Mouse (Mus musculus): ENCODE measurements around the gene Cd83. TPM values are rescaled to one million over a fixed set of nuclear protein-coding genes. Genes with fewer than 3 reads are reported as not detected.
A peak's percentile ranks its signal among the peaks of the same experiment; 100 is the strongest.

Gene Cd83
- polyA plus RNA-seq, 1 experiment from 2014 or later: 28.1 TPM

DNA sequence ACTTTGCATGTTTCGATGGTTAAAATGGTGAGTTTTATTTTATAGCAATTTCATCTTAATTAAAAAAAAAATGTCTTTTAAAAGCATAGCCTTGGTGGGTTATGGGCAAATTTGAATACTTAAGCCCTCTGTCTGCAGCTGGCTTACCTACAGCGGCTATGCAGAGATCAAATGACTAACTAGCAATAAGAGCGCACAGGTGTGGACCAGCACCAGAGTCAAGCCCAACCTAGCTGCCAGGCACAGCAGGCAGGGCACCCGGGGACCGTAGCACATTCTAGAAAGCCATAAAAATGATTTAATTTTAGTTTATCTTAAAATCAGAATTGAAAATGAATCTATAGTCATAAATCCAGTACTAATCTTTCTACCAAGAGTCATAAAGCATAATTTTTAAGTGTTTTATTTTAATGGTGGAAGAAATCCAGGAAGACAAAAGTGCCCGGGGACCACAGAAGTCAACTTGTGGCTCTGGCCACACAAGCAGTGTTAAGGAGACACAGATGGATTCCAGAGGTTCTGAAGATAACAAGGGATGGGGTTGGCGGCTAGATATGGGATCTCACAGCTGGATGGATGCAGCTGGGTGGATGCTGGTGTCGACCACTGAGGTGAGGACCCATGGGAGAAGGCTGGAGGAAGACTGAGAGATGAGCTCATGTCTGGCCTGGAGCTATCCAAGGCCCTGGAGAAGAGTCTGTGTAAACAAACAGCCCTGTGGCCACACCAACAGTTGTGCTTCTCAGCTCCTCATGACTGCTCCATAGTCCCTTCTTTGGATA is 46.5 kb downstream of the Cd83 start:
- Histone ChIP-seq H3K4me3 (ENCODE audit: low read depth, low read length) (no peak overlapping the region), H3K27ac (ENCODE audit: low read length) (no peak overlapping the region), H3K36me3 (ENCODE audit: control insufficient read depth, insufficient read depth, low read length) (no peaks in the 10 kb centered on the region), H3K27me3 (ENCODE audit: control insufficient read depth, insufficient read depth, low read depth, low read length) (no peaks in the 10 kb centered on the region), H3K4me2 (ENCODE audit: low read length) (no peak overlapping the region), H3K9ac (ENCODE audit: low read depth, low read length) (no peak overlapping the region), H3K9me3 (replicated peaks; ENCODE audit: control insufficient read depth, low read length, poor library complexity, severe bottlenecking) (no peaks in the 10 kb centered on the region), H3K4me1 (ENCODE audit: control insufficient read depth, insufficient read depth, low read length) (no peaks in the 10 kb centered on the region)
- ATAC-seq: no peak
- 90% methylated on average over 8 of the region's 8 CpGs for WGBS

DNA sequence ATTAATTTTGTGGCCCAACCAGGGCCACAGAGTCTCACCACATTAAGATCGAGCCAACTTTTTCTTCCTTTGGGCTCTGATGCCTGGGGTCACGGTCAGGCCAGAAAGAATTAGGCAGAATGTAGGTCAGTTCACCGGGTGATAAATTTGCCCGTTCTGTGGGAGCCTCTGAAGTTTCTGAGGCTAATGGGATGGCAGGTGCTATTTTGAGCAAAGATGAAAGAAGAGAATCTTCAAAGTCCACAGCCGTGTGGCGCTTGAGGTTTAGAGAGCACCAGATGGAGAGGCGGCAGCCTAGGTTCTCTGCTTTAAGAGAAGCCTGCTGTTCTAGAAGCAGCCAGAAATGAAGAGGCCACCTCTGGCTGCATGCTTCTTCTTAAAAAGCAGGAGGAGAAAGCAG is 48.2 kb downstream of the Cd83 start:
- H3K4me3 ChIP-seq (ENCODE audit: low read depth, low read length): no peak overlapping the region
- H3K4me2 ChIP-seq (ENCODE audit: low read length): no peak overlapping the region
- no peaks in the 10 kb centered on the region for H3K27me3 ChIP-seq (ENCODE audit: control insufficient read depth, insufficient read depth, low read depth, low read length)
- peak overlapping the region; percentile 49; the same call in 1 of the 2 replicates for H3K27ac ChIP-seq (ENCODE audit: low read length)
- H3K9me3 ChIP-seq (replicated peaks; ENCODE audit: control insufficient read depth, low read length, poor library complexity, severe bottlenecking): no peaks in the 10 kb centered on the region
- no peaks in the 10 kb centered on the region for H3K4me1 ChIP-seq (ENCODE audit: control insufficient read depth, insufficient read depth, low read length)
- WGBS: 59% methylated on average over 7 of the region's 7 CpGs
- H3K9ac ChIP-seq (ENCODE audit: low read depth, low read length): no peak overlapping the region
- H3K36me3 ChIP-seq (ENCODE audit: control insufficient read depth, insufficient read depth, low read length): no peaks in the 10 kb centered on the region
- ATAC-seq: no peak; the same call in 1 of the 2 replicates

- Histone ChIP-seq H3K9ac (ENCODE audit: low read depth, low read length) (no peak overlapping the region), H3K4me3 (ENCODE audit: low read depth, low read length) (no peak overlapping the region), H3K27ac (ENCODE audit: low read length) (no peak overlapping the region), H3K9me3 (replicated peaks; ENCODE audit: control insufficient read depth, low read length, poor library complexity, severe bottlenecking) (no peaks in the 10 kb centered on the region), H3K36me3 (ENCODE audit: control insufficient read depth, insufficient read depth, low read length) (no peaks in the 10 kb centered on the region), H3K27me3 (ENCODE audit: control insufficient read depth, insufficient read depth, low read depth, low read length) (no peaks in the 10 kb centered on the region), H3K4me2 (ENCODE audit: low read length) (no peak overlapping the region), H3K4me1 (ENCODE audit: control insufficient read depth, insufficient read depth, low read length) (no peaks in the 10 kb centered on the region)
- ATAC-seq: no peak
- 65% methylated on average over 8 of the region's 8 CpGs for WGBS
Observed at GRCm38 (mm10) chr13:43836376-43836775, 51.8 kb downstream of the Cd83 start.

DNA sequence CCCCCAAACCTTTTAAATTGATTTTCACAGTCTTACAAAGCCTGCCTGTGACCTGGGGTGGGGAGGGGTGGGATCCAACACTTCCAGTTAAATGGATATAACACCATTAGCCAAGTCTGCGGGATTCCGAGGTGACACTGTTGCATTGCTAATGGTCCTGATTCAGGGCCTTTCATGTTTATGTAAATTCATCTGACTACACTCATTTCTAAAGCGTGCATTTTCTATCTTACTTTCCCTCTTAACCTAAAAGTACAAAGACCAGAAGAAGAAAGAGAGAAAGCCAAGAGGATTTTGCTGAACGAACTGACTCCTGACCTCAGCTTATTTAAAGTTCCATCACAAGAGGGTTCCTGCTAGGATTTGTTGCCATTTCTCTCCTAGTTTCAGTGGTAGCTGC is 53.2 kb downstream of the Cd83 start:
- Histone ChIP-seq H3K9ac (ENCODE audit: low read depth, low read length) (no peak overlapping the region), H3K4me1 (ENCODE audit: control insufficient read depth, insufficient read depth, low read length) (no peaks in the 10 kb centered on the region), H3K27ac (ENCODE audit: low read length) (no peak overlapping the region), H3K9me3 (replicated peaks; ENCODE audit: control insufficient read depth, low read length, poor library complexity, severe bottlenecking) (no peaks in the 10 kb centered on the region), H3K4me3 (ENCODE audit: low read depth, low read length) (no peak overlapping the region), H3K27me3 (ENCODE audit: control insufficient read depth, insufficient read depth, low read depth, low read length) (no peaks in the 10 kb centered on the region), H3K36me3 (ENCODE audit: control insufficient read depth, insufficient read depth, low read length) (no peaks in the 10 kb centered on the region), H3K4me2 (ENCODE audit: low read length) (no peak overlapping the region)
- ATAC-seq: no peak
- 21% methylated on average over 4 of the region's 4 CpGs for WGBS

- 85% methylated on average over 5 of the region's 5 CpGs for WGBS
- Histone ChIP-seq H3K4me1 (ENCODE audit: control insufficient read depth, insufficient read depth, low read length) (no peaks in the 10 kb centered on the region), H3K4me3 (ENCODE audit: low read depth, low read length) (no peak overlapping the region), H3K27me3 (ENCODE audit: control insufficient read depth, insufficient read depth, low read depth, low read length) (no peaks in the 10 kb centered on the region), H3K27ac (ENCODE audit: low read length) (no peak overlapping the region), H3K9me3 (replicated peaks; ENCODE audit: control insufficient read depth, low read length, poor library complexity, severe bottlenecking) (no peaks in the 10 kb centered on the region), H3K9ac (ENCODE audit: low read depth, low read length) (no peak overlapping the region), H3K36me3 (ENCODE audit: control insufficient read depth, insufficient read depth, low read length) (no peaks in the 10 kb centered on the region), H3K4me2 (ENCODE audit: low read length) (no peak overlapping the region)
- ATAC-seq: no peak
Observed at GRCm38 (mm10) chr13:43845151-43845550, 60.6 kb downstream of the Cd83 start.

DNA sequence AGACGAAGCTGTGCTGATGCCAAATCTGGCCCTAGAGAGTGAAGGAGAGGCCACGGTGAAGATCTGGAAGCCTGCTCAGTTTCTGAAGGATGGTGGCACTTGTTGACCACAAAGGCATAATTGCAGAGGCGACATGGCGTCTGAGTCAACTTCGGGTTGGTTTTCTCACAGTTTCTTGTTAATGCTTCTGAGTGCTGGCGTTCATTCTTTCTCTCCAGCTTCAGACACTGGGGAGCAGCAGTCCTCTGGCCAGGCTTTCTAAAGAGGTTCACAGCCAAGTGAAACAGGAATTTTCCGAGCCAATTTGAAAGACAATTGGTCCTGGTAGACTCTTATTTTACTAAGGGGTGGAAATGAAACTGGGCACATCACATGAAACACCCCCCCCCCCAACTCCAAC is 62.6 kb downstream of the Cd83 start:
- no peaks in the 10 kb centered on the region for H3K9me3 ChIP-seq (replicated peaks; ENCODE audit: control insufficient read depth, low read length, poor library complexity, severe bottlenecking)
- H3K27ac ChIP-seq (ENCODE audit: low read length): no peak overlapping the region
- H3K9ac ChIP-seq (ENCODE audit: low read depth, low read length): no peak overlapping the region
- ATAC-seq: no peak
- H3K27me3 ChIP-seq (ENCODE audit: control insufficient read depth, insufficient read depth, low read depth, low read length): no peaks in the 10 kb centered on the region
- H3K4me3 ChIP-seq (ENCODE audit: low read depth, low read length): no peak overlapping the region
- H3K4me1 ChIP-seq (ENCODE audit: control insufficient read depth, insufficient read depth, low read length): peaks cover 7% of the 10 kb centered on the region; the same call in 1 of the 2 replicates
- no peaks in the 10 kb centered on the region for H3K36me3 ChIP-seq (ENCODE audit: control insufficient read depth, insufficient read depth, low read length)
- H3K4me2 ChIP-seq (ENCODE audit: low read length): no peak overlapping the region
- 81% methylated on average over 7 of the region's 7 CpGs for WGBS

DNA sequence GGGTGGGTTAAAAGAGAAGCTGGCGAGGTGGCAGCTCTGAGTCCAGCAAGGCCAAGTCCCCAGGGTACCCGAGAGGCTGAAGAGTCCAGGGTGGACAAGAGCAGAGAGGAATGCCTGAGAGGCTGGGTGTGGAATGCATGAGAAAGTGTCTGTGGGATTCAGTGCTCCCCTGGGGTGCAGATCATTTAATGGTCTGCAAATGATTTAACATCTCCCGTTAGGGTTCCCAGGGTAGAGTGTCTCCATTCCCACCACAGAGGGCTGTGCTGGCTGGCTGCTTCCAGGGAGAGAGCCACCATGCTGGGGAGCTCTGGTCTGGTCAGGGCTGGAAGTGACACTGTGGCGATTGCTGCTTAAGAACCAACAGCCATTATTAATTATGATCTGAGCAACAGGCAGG is 65.2 kb downstream of the Cd83 start:
- Histone ChIP-seq H3K4me3 (ENCODE audit: low read depth, low read length) (no peak overlapping the region), H3K27ac (ENCODE audit: low read length) (no peak overlapping the region), H3K9ac (ENCODE audit: low read depth, low read length) (no peak overlapping the region), H3K4me2 (ENCODE audit: low read length) (no peak overlapping the region), H3K4me1 (ENCODE audit: control insufficient read depth, insufficient read depth, low read length) (peaks cover 7% of the 10 kb centered on the region; the same call in 1 of the 2 replicates), H3K27me3 (ENCODE audit: control insufficient read depth, insufficient read depth, low read depth, low read length) (peaks cover 4% of the 10 kb centered on the region; the same call in 1 of the 2 replicates), H3K36me3 (ENCODE audit: control insufficient read depth, insufficient read depth, low read length) (no peaks in the 10 kb centered on the region), H3K9me3 (replicated peaks; ENCODE audit: control insufficient read depth, low read length, poor library complexity, severe bottlenecking) (no peaks in the 10 kb centered on the region)
- 46% methylated on average over 4 of the region's 4 CpGs for WGBS
- no peak for ATAC-seq

DNA sequence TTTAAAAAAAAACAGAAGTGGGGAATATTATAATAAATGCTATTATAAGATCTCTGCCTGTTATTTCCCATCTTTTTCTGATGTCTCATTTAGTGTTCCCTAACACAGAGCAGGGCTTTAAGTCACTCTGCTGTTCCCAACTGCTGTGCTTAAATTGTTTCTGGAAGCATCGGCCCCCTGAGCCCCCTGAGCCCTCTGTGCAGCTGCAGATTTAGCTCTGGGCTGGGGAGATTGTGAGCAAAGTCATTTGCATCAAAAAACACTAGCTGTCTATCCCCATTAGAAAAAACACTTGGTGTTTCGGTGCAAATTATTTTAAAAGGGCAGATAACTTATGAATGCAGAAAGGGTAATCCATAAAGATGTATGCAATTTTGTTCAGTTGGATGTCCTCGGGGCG is 66.5 kb downstream of the Cd83 start:
- no peak for ATAC-seq
- H3K27ac ChIP-seq (ENCODE audit: low read length): no peak overlapping the region
- no peak overlapping the region for H3K4me3 ChIP-seq (ENCODE audit: low read depth, low read length)
- no peak overlapping the region for H3K9ac ChIP-seq (ENCODE audit: low read depth, low read length)
- WGBS: 9% methylated on average over 4 of the region's 4 CpGs
- H3K36me3 ChIP-seq (ENCODE audit: control insufficient read depth, insufficient read depth, low read length): no peaks in the 10 kb centered on the region
- no peak overlapping the region for H3K4me2 ChIP-seq (ENCODE audit: low read length)
- no peaks in the 10 kb centered on the region for H3K9me3 ChIP-seq (replicated peaks; ENCODE audit: control insufficient read depth, low read length, poor library complexity, severe bottlenecking)
- H3K4me1 ChIP-seq (ENCODE audit: control insufficient read depth, insufficient read depth, low read length): peaks cover 7% of the 10 kb centered on the region; the same call in 1 of the 2 replicates
- peaks cover 4% of the 10 kb centered on the region; the same call in 1 of the 2 replicates for H3K27me3 ChIP-seq (ENCODE audit: control insufficient read depth, insufficient read depth, low read depth, low read length)

Measured in midbrain, embryonic 16.5 days (tissue).